In the genomic region with DNA sequence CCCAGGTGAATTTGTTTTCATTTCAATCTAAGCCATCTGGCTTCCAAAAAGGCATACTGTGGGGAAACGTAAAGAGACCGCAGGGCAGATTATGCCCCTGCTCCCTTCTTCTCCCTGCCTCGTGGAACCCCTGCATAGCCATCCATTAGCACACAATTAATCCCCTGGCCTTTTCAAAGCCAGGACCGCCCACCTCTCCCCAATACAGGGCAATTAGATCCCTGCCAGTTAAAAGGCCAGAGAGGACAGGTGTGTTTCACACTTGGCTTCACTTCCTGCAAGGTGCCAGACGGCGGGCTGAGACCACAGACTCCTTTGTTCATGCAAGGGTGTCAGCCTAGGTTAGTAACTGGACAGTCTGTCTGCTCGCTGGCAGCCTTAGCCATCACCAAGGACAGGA, we compare ENCODE assay signal across 16 mouse cellular contexts.
DNase-seq lines count a peak whose midpoint lies in the region; ATAC-seq and TF ChIP-seq lines count a peak whose summit lies in the region.
"Had no signal": no experiment of that assay in that cellular context is flagged by ENCODE, and none has a peak within 500 bp of the region (broad histone marks: within the 10 kb centered on the region; RNA-seq: fewer than 3 reads in every experiment).

No protein-coding gene starts in this region.

- no peaks in the 10 kb centered on the region for H3K9me3 ChIP-seq in hindbrain, embryonic 11.5 days (ENCODE audit: control insufficient read depth, low read length)
- no peaks in the 10 kb centered on the region for H3K9me3 ChIP-seq in hindbrain, embryonic 12.5 days (replicated peaks)
- no peaks in the 10 kb centered on the region for H3K9me3 ChIP-seq in E14TG2a.4 (ENCODE audit: low read length)
- no peaks in the 10 kb centered on the region for H3K9me3 ChIP-seq in embryonic facial prominence, embryonic 14.5 days (ENCODE audit: control insufficient read depth, low read length)
- H3K9me3 ChIP-seq: heart, embryonic 12.5 days had no signal

- ATAC-seq in hindbrain, embryonic 11.5 days (ENCODE audit: low FRiP score) = no peak
- ATAC-seq in hindbrain, embryonic 12.5 days (ENCODE audit: low FRiP score) = no peak
- ATAC-seq in embryonic facial prominence, embryonic 14.5 days (ENCODE audit: low read depth) = peak; percentile 91
- ATAC-seq: liver, postnatal 0 days had no signal

- H3K27ac ChIP-seq in hindbrain, embryonic 11.5 days (ENCODE audit: low read depth, low read length) = no peak overlapping the region
- no peak overlapping the region for H3K27ac ChIP-seq in hindbrain, embryonic 12.5 days
- H3K27ac ChIP-seq in embryonic facial prominence, embryonic 14.5 days (replicated peaks; ENCODE audit: low read depth, low read length) = no peak overlapping the region

- WGBS in hindbrain, embryonic 11.5 days = 21% methylated on average over 7 of the region's 7 CpGs
- WGBS in hindbrain, embryonic 12.5 days = 27% methylated on average over 7 of the region's 7 CpGs
- 31% methylated on average over 7 of the region's 7 CpGs for WGBS in embryonic facial prominence, embryonic 14.5 days

- H3K27me3 ChIP-seq in hindbrain, embryonic 11.5 days (ENCODE audit: control insufficient read depth, insufficient read depth, low read length) = no peaks in the 10 kb centered on the region
- H3K27me3 ChIP-seq in hindbrain, embryonic 12.5 days = no peaks in the 10 kb centered on the region
- peaks cover 3% of the 10 kb centered on the region; the same call in 1 of the 2 replicates for H3K27me3 ChIP-seq in E14TG2a.4 (ENCODE audit: insufficient read depth, low read length)
- H3K27me3 ChIP-seq in embryonic facial prominence, embryonic 14.5 days (replicated peaks; ENCODE audit: control insufficient read depth, insufficient read depth, low read length) = no peaks in the 10 kb centered on the region
- H3K27me3 ChIP-seq: heart, embryonic 12.5 days had no signal

- H3K36me3 ChIP-seq in hindbrain, embryonic 11.5 days (ENCODE audit: control insufficient read depth, insufficient read depth, low read length) = no peaks in the 10 kb centered on the region
- no peaks in the 10 kb centered on the region for H3K36me3 ChIP-seq in hindbrain, embryonic 12.5 days
- no peaks in the 10 kb centered on the region for H3K36me3 ChIP-seq in E14TG2a.4 (ENCODE audit: insufficient read depth, low read length)
- H3K36me3 ChIP-seq in embryonic facial prominence, embryonic 14.5 days (ENCODE audit: control insufficient read depth, insufficient read depth, low read length) = no peaks in the 10 kb centered on the region
- H3K36me3 ChIP-seq: heart, embryonic 12.5 days had no signal

- no peak overlapping the region for H3K9ac ChIP-seq in hindbrain, embryonic 11.5 days (ENCODE audit: low read depth, low read length)
- no peak overlapping the region for H3K9ac ChIP-seq in hindbrain, embryonic 12.5 days
- no peak overlapping the region for H3K9ac ChIP-seq in embryonic facial prominence, embryonic 14.5 days (ENCODE audit: low read depth, low read length)
- H3K9ac ChIP-seq: heart, embryonic 12.5 days; liver, postnatal 0 days had no signal

- no peak for TF ChIP-seq CTCF in E14TG2a.4 (conservative IDR thresholded peaks at IDR 0.05; ENCODE audit: low read length)

- 0 out of 2 replicates have a peak, but pooled peaks cover 2% of the 10 kb centered on the region for H3K4me1 ChIP-seq in hindbrain, embryonic 11.5 days (replicated peaks; ENCODE audit: control insufficient read depth, insufficient read depth, low read length)
- H3K4me1 ChIP-seq in hindbrain, embryonic 12.5 days = peaks cover 8% of the 10 kb centered on the region; the same call in 1 of the 2 replicates
- peaks cover 17% of the 10 kb centered on the region for H3K4me1 ChIP-seq in E14TG2a.4 (replicated peaks; ENCODE audit: low read depth, low read length)
- H3K4me1 ChIP-seq in embryonic facial prominence, embryonic 14.5 days (ENCODE audit: control insufficient read depth, insufficient read depth, low read length) = no peaks in the 10 kb centered on the region; the same call in 1 of the 2 replicates
- H3K4me1 ChIP-seq: heart, embryonic 12.5 days had no signal

- peak; percentile 13 to 15 for DNase-seq in cerebellum, postnatal 14 days
- no peak for DNase-seq in cerebellum, adult 8-10 months
- DNase-seq in hindbrain, embryonic 11.5 days (ENCODE audit: low spot score) = peak; percentile 9
- DNase-seq in embryonic facial prominence, embryonic 14.5 days (ENCODE audit: low spot score) = peak; percentile 48
- DNase-seq in layer of hippocampus, adult 8-10 months (ENCODE audit: low spot score in 2 of 2) = no peak
- DNase-seq in Muller cell, postnatal 12 days (ENCODE audit: inconsistent ontology term) = no peak
- DNase-seq: adrenal gland, adult 2 months; kidney, postnatal 25 days; liver; liver, postnatal 0 days; lung, postnatal 14 days; spleen, adult 18-20 months; thymus, postnatal 14 days had no signal

- no peak overlapping the region for H3K4me3 ChIP-seq in hindbrain, embryonic 11.5 days (ENCODE audit: low read depth, low read length)
- H3K4me3 ChIP-seq in hindbrain, embryonic 12.5 days = no peak overlapping the region
- peak overlapping the region; percentile 23; the same call in 1 of the 2 replicates for H3K4me3 ChIP-seq in E14TG2a.4 (replicated peaks; ENCODE audit: low read length)
- H3K4me3 ChIP-seq in embryonic facial prominence, embryonic 14.5 days (ENCODE audit: low read depth, low read length) = no peak overlapping the region
- H3K4me3 ChIP-seq: heart, embryonic 12.5 days had no signal

- H3K4me2 ChIP-seq in hindbrain, embryonic 11.5 days (replicated peaks; ENCODE audit: low read depth, low read length) = no peak overlapping the region
- no peak overlapping the region for H3K4me2 ChIP-seq in hindbrain, embryonic 12.5 days (replicated peaks)
- H3K4me2 ChIP-seq in embryonic facial prominence, embryonic 14.5 days (ENCODE audit: low read depth, low read length) = no peak overlapping the region
- H3K4me2 ChIP-seq: heart, embryonic 12.5 days had no signal

Comparison
In these comparisons a context has a peak if more than half of its experiments do, and no peak if none do; other contexts are left out.
1. DNase-seq: peak in cerebellum, postnatal 14 days (2 of 2), hindbrain, embryonic 11.5 days (single experiment) and embryonic facial prominence, embryonic 14.5 days (single experiment); none in cerebellum, adult 8-10 months (single experiment), layer of hippocampus, adult 8-10 months (0 of 2) and Muller cell, postnatal 12 days (single experiment).